13 mouse cellular contexts compared by ENCODE assay signal in the genomic region with DNA sequence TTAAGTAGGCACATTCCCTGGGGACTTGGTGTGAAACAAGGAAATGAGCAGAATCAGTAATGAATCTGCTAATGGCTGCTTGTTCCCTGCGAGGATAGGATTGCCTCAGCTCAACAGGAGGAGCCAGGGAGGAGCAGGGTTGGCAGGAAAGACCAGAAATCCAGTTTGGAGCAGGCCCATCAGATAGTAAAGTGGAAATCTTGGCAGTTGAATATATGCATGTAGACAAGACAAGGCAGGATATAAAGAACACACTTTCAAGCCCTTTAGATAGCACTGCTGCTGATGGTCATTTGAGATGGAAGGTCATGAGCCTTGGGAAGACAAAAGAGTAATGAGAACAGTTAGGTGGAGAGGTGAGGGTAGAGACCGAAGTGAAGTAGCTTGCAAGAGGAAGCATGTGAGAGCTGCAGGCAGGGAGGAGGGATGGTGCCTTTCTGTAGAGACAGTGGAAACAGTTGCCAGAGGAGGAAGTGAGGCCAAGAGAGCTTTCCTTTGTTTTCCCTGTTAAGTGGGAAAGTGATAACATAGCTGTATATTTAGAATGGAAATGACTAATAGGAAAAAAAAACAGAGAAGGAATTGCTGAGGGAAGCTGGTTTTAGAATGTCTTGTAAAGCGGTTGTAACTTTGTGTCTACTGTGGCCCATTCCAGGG. TPM values are rescaled to one million over a fixed set of nuclear protein-coding genes. Genes with fewer than 3 reads are reported as not detected.
DNase-seq lines count a peak whose midpoint lies in the region; ATAC-seq and TF ChIP-seq lines count a peak whose summit lies in the region.
"Had no signal": no experiment of that assay in that cellular context is flagged by ENCODE, and none has a peak within 500 bp of the region (broad histone marks: within the 10 kb centered on the region; RNA-seq: fewer than 3 reads in every experiment).

No protein-coding gene starts in this region.

- no peak for TF ChIP-seq CTCF in thymus, adult 2 months (IDR thresholded peaks at IDR 0.05; ENCODE audit: borderline replicate concordance, control insufficient read depth, extremely low read depth, insufficient read depth, low read length, poor library complexity)

- no peak overlapping the region for H3K4me3 ChIP-seq in midbrain, embryonic 14.5 days (replicated peaks; ENCODE audit: low read depth, low read length)
- no peak overlapping the region for H3K4me3 ChIP-seq in midbrain, embryonic 13.5 days (replicated peaks)
- no peak overlapping the region for H3K4me3 ChIP-seq in liver, embryonic 11.5 days (ENCODE audit: low read depth, low read length)
- no peak overlapping the region for H3K4me3 ChIP-seq in thymus, adult 2 months (ENCODE audit: control insufficient read depth, insufficient read depth, low read length)

- no peaks in the 10 kb centered on the region for H3K9me3 ChIP-seq in midbrain, embryonic 14.5 days (ENCODE audit: control insufficient read depth, low read length)
- H3K9me3 ChIP-seq in midbrain, embryonic 13.5 days, result no peaks in the 10 kb centered on the region
- no peaks in the 10 kb centered on the region for H3K9me3 ChIP-seq in liver, embryonic 11.5 days (ENCODE audit: control insufficient read depth, low read length)
- H3K9me3 ChIP-seq: G1E had no signal

- H3K36me3 ChIP-seq in midbrain, embryonic 14.5 days (ENCODE audit: control insufficient read depth, insufficient read depth, low read length), result no peaks in the 10 kb centered on the region
- H3K36me3 ChIP-seq in midbrain, embryonic 13.5 days, result no peaks in the 10 kb centered on the region
- no peaks in the 10 kb centered on the region for H3K36me3 ChIP-seq in liver, embryonic 11.5 days (ENCODE audit: control insufficient read depth, insufficient read depth, low read length)
- H3K36me3 ChIP-seq in thymus, adult 2 months (ENCODE audit: control insufficient read depth, insufficient read depth, low read length), result no peaks in the 10 kb centered on the region
- H3K36me3 ChIP-seq: G1E had no signal

- no peak overlapping the region for H3K27ac ChIP-seq in midbrain, embryonic 14.5 days (replicated peaks; ENCODE audit: low read depth, low read length)
- H3K27ac ChIP-seq in midbrain, embryonic 13.5 days, result no peak overlapping the region
- H3K27ac ChIP-seq in liver, embryonic 11.5 days (ENCODE audit: low read depth, low read length), result peak overlapping the region; percentile 25; the same call in 1 of the 2 replicates
- no peak overlapping the region for H3K27ac ChIP-seq in thymus, adult 2 months (ENCODE audit: control insufficient read depth, insufficient read depth, low read length)

- peak; percentile 22 for DNase-seq in midbrain, embryonic 14.5 days
- DNase-seq in heart, adult 18-20 months, result peak; percentile 52 to 74
- no peak for DNase-seq in liver, embryonic 11.5 days (ENCODE audit: low spot score)
- peak; percentile 13 for DNase-seq in skeletal muscle tissue, adult 2 months (ENCODE audit: low read depth, low spot score)
- no peak for DNase-seq in c-Kit-positive CD71-positive TER-119-positive erythroid progenitor cells, embryonic 14.5 days (ENCODE audit: low spot score)
- no peak for DNase-seq in thymus, adult 2 months
- DNase-seq in thymus, postnatal 10 days (ENCODE audit: low spot score in 2 of 2), result no peak
- DNase-seq: cerebellum, adult 11-12 months; layer of hippocampus, adult 9-11 months; right cerebral cortex, postnatal 25 days had no signal

- no peak overlapping the region for H3K9ac ChIP-seq in midbrain, embryonic 14.5 days (replicated peaks; ENCODE audit: low read length)
- H3K9ac ChIP-seq in midbrain, embryonic 13.5 days (replicated peaks), result no peak overlapping the region
- H3K9ac ChIP-seq in liver, embryonic 11.5 days (ENCODE audit: low read depth, low read length), result no peak overlapping the region

- no peak overlapping the region for H3K4me2 ChIP-seq in midbrain, embryonic 14.5 days (ENCODE audit: low read length)
- no peak overlapping the region for H3K4me2 ChIP-seq in midbrain, embryonic 13.5 days (replicated peaks)
- no peak overlapping the region for H3K4me2 ChIP-seq in liver, embryonic 11.5 days

- no peaks in the 10 kb centered on the region for H3K27me3 ChIP-seq in midbrain, embryonic 14.5 days (ENCODE audit: control insufficient read depth, insufficient read depth, low read length)
- H3K27me3 ChIP-seq in midbrain, embryonic 13.5 days, result no peaks in the 10 kb centered on the region
- H3K27me3 ChIP-seq in liver, embryonic 11.5 days (replicated peaks; ENCODE audit: control insufficient read depth, insufficient read depth, low read length), result no peaks in the 10 kb centered on the region; the same call in 1 of the 2 replicates
- no peaks in the 10 kb centered on the region for H3K27me3 ChIP-seq in thymus, adult 2 months (ENCODE audit: control insufficient read depth, insufficient read depth, low read length)

- H3K4me1 ChIP-seq in midbrain, embryonic 14.5 days (ENCODE audit: control insufficient read depth, insufficient read depth, low read length), result no peaks in the 10 kb centered on the region
- no peaks in the 10 kb centered on the region for H3K4me1 ChIP-seq in midbrain, embryonic 13.5 days (replicated peaks)
- H3K4me1 ChIP-seq in liver, embryonic 11.5 days (replicated peaks; ENCODE audit: control insufficient read depth, insufficient read depth, low read length), result no peaks in the 10 kb centered on the region
- no peaks in the 10 kb centered on the region for H3K4me1 ChIP-seq in thymus, adult 2 months (replicated peaks; ENCODE audit: control insufficient read depth, insufficient read depth, low read length)

- TF ChIP-seq POLR2A in thymus, adult 2 months (IDR thresholded peaks at IDR 0.05; ENCODE audit: control insufficient read depth, extremely low read depth, insufficient read depth, low read length, poor library complexity), result no peak

- no peak for ATAC-seq in midbrain, embryonic 14.5 days (ENCODE audit: low FRiP score, low TSS enrichment)
- no peak for ATAC-seq in midbrain, embryonic 13.5 days
- no peak; the same call in 1 of the 2 replicates for ATAC-seq in liver, embryonic 11.5 days (replicated peaks; ENCODE audit: low FRiP score)
- ATAC-seq: midbrain, embryonic 16.5 days had no signal

- 71% methylated on average over 3 of the region's 3 CpGs for WGBS in midbrain, embryonic 14.5 days
- WGBS in midbrain, embryonic 13.5 days, result 76% methylated on average over 3 of the region's 3 CpGs
- WGBS in liver, embryonic 11.5 days, result 52% methylated on average over 3 of the region's 3 CpGs
- 69% methylated on average over 3 of the region's 3 CpGs for WGBS in thymus, adult 2 months

RNA-seq across cellular contexts. Expression of a gene that starts 29.6 kb away (rescaled TPM):
- polyA plus RNA-seq in midbrain, embryonic 14.5 days (2014; fragmentation: Nextera tagmentation; extraction: Ambion mirVana), result 27.8 and 39.6 TPM in 2 replicates
- 21.8 and 25.7 TPM in 2 replicates for polyA plus RNA-seq in midbrain, embryonic 13.5 days (2015; fragmentation: Nextera tagmentation; extraction: Ambion mirVana)
- total RNA-seq in heart, adult 18-20 months (2021), result 1 to 10 TPM; 3.1 to 3.2 TPM
- polyA plus RNA-seq in liver, embryonic 11.5 days (2014; fragmentation: Nextera tagmentation; extraction: Ambion mirVana), result 24.5 and 25.5 TPM in 2 replicates
- polyA plus RNA-seq in thymus, adult 2 months (2012; rRNA removed), result 11.3 and 13.5 TPM in 2 replicates
- total RNA-seq: G1E had no signal
- polyA plus RNA-seq: G1E had no signal

RNA-seq across cellular contexts. Expression of a gene that starts 55.3 kb away (rescaled TPM):
- polyA plus RNA-seq in midbrain, embryonic 14.5 days (2014; fragmentation: Nextera tagmentation; extraction: Ambion mirVana), result 0.32 and 0.76 TPM in 2 replicates
- 0.62 TPM in 1 of 2 replicates, not detected in the other for polyA plus RNA-seq in midbrain, embryonic 13.5 days (2015; fragmentation: Nextera tagmentation; extraction: Ambion mirVana)
- under 1 TPM; 0.41 to 0.60 TPM for total RNA-seq in heart, adult 18-20 months (2021)
- not detected in 2 replicates for polyA plus RNA-seq in liver, embryonic 11.5 days (2014; fragmentation: Nextera tagmentation; extraction: Ambion mirVana)
- 2.6 and 4.4 TPM in 2 replicates for polyA plus RNA-seq in thymus, adult 2 months (2012; rRNA removed)
- total RNA-seq: G1E had no signal
- polyA plus RNA-seq: G1E; midbrain, embryonic 16.5 days had no signal

Comparison
In these comparisons a context has a peak if more than half of its experiments do, and no peak if none do; other contexts are left out.
1. DNase-seq: peak in midbrain, embryonic 14.5 days (single experiment), heart, adult 18-20 months (2 of 2) and skeletal muscle tissue, adult 2 months (single experiment); none in liver, embryonic 11.5 days (single experiment), c-Kit-positive CD71-positive TER-119-positive erythroid progenitor cells, embryonic 14.5 days (single experiment), thymus, adult 2 months (single experiment) and thymus, postnatal 10 days (0 of 2).